Mouse (Mus musculus) heart, adult 2 months (tissue): Measurements from ENCODE around the gene Olah.

ENCODE experiments used
- CTCF ChIP-seq: fragments of 200-600 bp; IDR thresholded peaks from 2 replicates; pipeline ENCODE4 v1.8.1; 2022; ENCODE audit warnings: antibody characterized with exemption, mild to moderate bottlenecking, moderate library complexity
- EP300 ChIP-seq: fragments of 200-500 bp; IDR thresholded peaks from 2 replicates; pipeline ENCODE4 v1.6.1; 2011; ENCODE audit warnings: low read depth, low read length, control low read depth; ENCODE audit not compliant: insufficient read depth
- POLR2A ChIP-seq: fragments of 200-500 bp; IDR thresholded peaks from 2 replicates; pipeline ENCODE4 v1.6.1; 2011; ENCODE audit warnings: mild to moderate bottlenecking, low read depth, low read length, control low read depth; ENCODE audit not compliant: insufficient read depth

DNA sequence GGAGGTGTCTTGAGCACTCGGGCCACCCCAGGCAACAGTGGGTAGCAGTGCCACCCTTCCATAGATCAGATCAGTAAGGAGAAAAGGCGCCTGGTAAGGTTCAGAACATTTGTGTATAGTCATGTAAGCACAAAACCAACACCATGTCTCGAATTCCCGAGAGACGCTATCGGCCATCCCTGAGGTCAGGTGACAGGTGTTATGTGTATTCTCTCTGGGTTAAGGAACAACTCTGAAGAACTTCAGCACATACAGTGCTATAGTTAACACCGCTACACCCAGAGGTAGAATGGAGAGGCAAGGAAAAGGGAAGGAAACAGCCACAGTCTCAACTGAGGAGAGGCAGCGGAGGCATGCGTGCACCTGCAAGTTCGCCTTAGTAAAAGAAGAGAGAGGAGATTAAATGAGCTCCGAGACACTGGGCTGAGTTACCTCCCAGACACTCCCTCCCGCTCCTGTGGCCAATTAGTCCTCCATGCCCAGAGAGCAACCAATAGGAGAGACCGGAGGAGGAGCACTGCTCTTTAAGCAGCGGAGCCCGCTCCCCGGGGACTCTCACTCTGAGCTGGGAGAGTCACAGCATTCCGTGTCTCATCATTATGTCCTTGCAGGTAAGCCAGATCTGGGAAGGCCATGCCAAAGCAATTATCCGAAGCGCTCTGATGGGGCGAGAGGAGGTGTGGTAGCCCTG lies 61.3 kb downstream of the Olah start, which contains the start of gene Acbd7:
- TF ChIP-seq POLR2A (no peak), CTCF (no peak), EP300 (no peak)
